ENCODE assay signal across 18 mouse cellular contexts in genomic region chr11:85572590-85572989, GRCm38 (mm10).
A peak's percentile ranks its signal among the peaks of the same experiment; 100 is the strongest.
DNase-seq lines count a peak whose midpoint lies in the region; ATAC-seq and TF ChIP-seq lines count a peak whose summit lies in the region.
"Had no signal": no experiment of that assay in that cellular context is flagged by ENCODE, and none has a peak within 500 bp of the region (broad histone marks: within the 10 kb centered on the region; RNA-seq: fewer than 3 reads in every experiment).

No protein-coding gene starts in this region.

- H3K36me3 ChIP-seq in heart, embryonic 10.5 days: no peaks in the 10 kb centered on the region
- H3K36me3 ChIP-seq in kidney, embryonic 14.5 days (ENCODE audit: control insufficient read depth, insufficient read depth, low read length): no peaks in the 10 kb centered on the region
- H3K36me3 ChIP-seq in liver, postnatal 0 days (replicated peaks; ENCODE audit: insufficient read depth, low read length): no peaks in the 10 kb centered on the region
- H3K36me3 ChIP-seq: embryonic facial prominence, embryonic 13.5 days; liver, embryonic 12.5 days; midbrain, embryonic 15.5 days had no signal

- H3K9ac ChIP-seq in kidney, embryonic 14.5 days (ENCODE audit: low read depth, low read length): no peak overlapping the region
- H3K9ac ChIP-seq in liver, postnatal 0 days (replicated peaks): no peak overlapping the region
- H3K9ac ChIP-seq: embryonic facial prominence, embryonic 13.5 days; liver, embryonic 12.5 days; midbrain, embryonic 15.5 days had no signal

- H3K4me1 ChIP-seq in heart, embryonic 10.5 days: peaks cover 44% of the 10 kb centered on the region
- peaks cover 17% of the 10 kb centered on the region for H3K4me1 ChIP-seq in kidney, embryonic 14.5 days (ENCODE audit: control insufficient read depth, insufficient read depth, low read length)
- H3K4me1 ChIP-seq in liver, postnatal 0 days (ENCODE audit: insufficient read depth): 0 out of 2 replicates have a peak, but pooled peaks cover 4% of the 10 kb centered on the region
- H3K4me1 ChIP-seq: midbrain, embryonic 15.5 days had no signal

- no peak for TF ChIP-seq EP300 in liver, postnatal 0 days (IDR thresholded peaks at IDR 0.05; ENCODE audit: low read depth)

- H3K4me3 ChIP-seq in heart, embryonic 10.5 days: no peak overlapping the region
- no peak overlapping the region for H3K4me3 ChIP-seq in kidney, embryonic 14.5 days (ENCODE audit: low read length)
- no peak overlapping the region for H3K4me3 ChIP-seq in liver, postnatal 0 days (ENCODE audit: low read depth, low read length)
- H3K4me3 ChIP-seq: embryonic facial prominence, embryonic 13.5 days; liver, embryonic 12.5 days; midbrain, embryonic 15.5 days had no signal

- TF ChIP-seq CTCF in liver, postnatal 0 days (IDR thresholded peaks at IDR 0.05; ENCODE audit: low read depth): no peak

- peak overlapping the region; percentile 77; the same call in 1 of the 2 replicates for H3K27ac ChIP-seq in heart, embryonic 10.5 days
- peak overlapping the region; percentile 30; the same call in 1 of the 2 replicates for H3K27ac ChIP-seq in kidney, embryonic 14.5 days (ENCODE audit: low read depth, low read length)
- no peak overlapping the region for H3K27ac ChIP-seq in liver, postnatal 0 days (ENCODE audit: low read depth)
- H3K27ac ChIP-seq: embryonic facial prominence, embryonic 13.5 days; liver, embryonic 12.5 days; midbrain, embryonic 15.5 days had no signal

- WGBS in heart, embryonic 10.5 days: 23% methylated on average over 3 of the region's 3 CpGs
- 87% methylated on average over 3 of the region's 3 CpGs for WGBS in kidney, embryonic 14.5 days
- WGBS in liver, postnatal 0 days (ENCODE audit: insufficient replicate concordance): 44% methylated on average over 3 of the region's 3 CpGs

- no peak overlapping the region for H3K4me2 ChIP-seq in kidney, embryonic 14.5 days (replicated peaks; ENCODE audit: low read depth, low read length)
- no peak overlapping the region for H3K4me2 ChIP-seq in liver, postnatal 0 days (ENCODE audit: low read depth, low read length)
- H3K4me2 ChIP-seq: embryonic facial prominence, embryonic 13.5 days; liver, embryonic 12.5 days; midbrain, embryonic 15.5 days had no signal

- H3K9me3 ChIP-seq in heart, embryonic 10.5 days: no peaks in the 10 kb centered on the region
- H3K9me3 ChIP-seq in kidney, embryonic 14.5 days (ENCODE audit: control insufficient read depth, low read length): no peaks in the 10 kb centered on the region
- no peaks in the 10 kb centered on the region for H3K9me3 ChIP-seq in liver, postnatal 0 days (ENCODE audit: low read length)
- H3K9me3 ChIP-seq: embryonic facial prominence, embryonic 13.5 days; liver, embryonic 12.5 days; midbrain, embryonic 15.5 days had no signal

- no peaks in the 10 kb centered on the region for H3K27me3 ChIP-seq in heart, embryonic 10.5 days (ENCODE audit: insufficient read depth, poor library complexity, severe bottlenecking)
- H3K27me3 ChIP-seq in kidney, embryonic 14.5 days (ENCODE audit: control insufficient read depth, insufficient read depth, low read length): no peaks in the 10 kb centered on the region
- H3K27me3 ChIP-seq in liver, postnatal 0 days (ENCODE audit: insufficient read depth, low read length): no peaks in the 10 kb centered on the region
- H3K27me3 ChIP-seq: embryonic facial prominence, embryonic 13.5 days; liver, embryonic 12.5 days; midbrain, embryonic 15.5 days had no signal

- no peak for DNase-seq in heart, embryonic 10.5 days (ENCODE audit: low spot score)
- DNase-seq in heart, adult 8-10 months (ENCODE audit: low spot score): no peak
- DNase-seq in kidney, postnatal 4 days: no peak
- DNase-seq in lung, postnatal 25 days (ENCODE audit: low spot score): peak; percentile 9
- no peak for DNase-seq in lung, postnatal 36 days
- DNase-seq in liver, postnatal 0 days: no peak
- DNase-seq: adrenal gland, postnatal 14 days; cerebellum, adult 18-20 months; cerebellum, postnatal 36 days; gastrocnemius, postnatal 10 days; kidney, postnatal 10 days; layer of hippocampus, adult 9-11 months; right cerebral cortex, postnatal 4 days; thymus, postnatal 36 days had no signal

- ATAC-seq in kidney, embryonic 14.5 days (ENCODE audit: low FRiP score, low TSS enrichment): no peak
- ATAC-seq in liver, postnatal 0 days: no peak
- ATAC-seq: liver, embryonic 12.5 days; midbrain, embryonic 15.5 days had no signal
